Mouse (Mus musculus) E14TG2a.4 (cell line): ENCODE results near the gene Ugt1a10.
"Not testable (repeated sequence)": the region's sequence is repeated elsewhere in the genome, so short reads cannot be mapped to it uniquely, and the experiment has no call there.

Experiments
- CTCF ChIP-seq: conservative IDR thresholded peaks from 2 replicates; pipeline ENCODE4 v1.5.1; 2014; ENCODE audit warnings: low read length
- NANOG ChIP-seq: IDR thresholded peaks from 2 replicates; pipeline ENCODE4 v1.6.1; 2014; ENCODE audit warnings: borderline replicate concordance, low read length, mixed read lengths
- POU5F1 ChIP-seq: IDR thresholded peaks from 2 replicates; pipeline ENCODE4 v1.6.1; 2014; ENCODE audit warnings: low read length, borderline replicate concordance

GRCm38 (mm10) chr1:88103697-88104468 is 48.7 kb downstream of the Ugt1a10 start:
- TF ChIP-seq CTCF, NANOG, POU5F1: not testable (repeated sequence)
